Mouse (Mus musculus) megakaryocyte, embryonic 14.5 days (primary cell): ENCODE measurements around the gene Erlec1. TPM values are rescaled to one million over a fixed set of nuclear protein-coding genes. Genes with fewer than 3 reads are reported as not detected.

Experiments used
- H3K27me3 ChIP-seq: replicated peaks from 2 replicates; pipeline ENCODE3; 2012; ENCODE audit warnings: inconsistent platforms
- H3K36me3 ChIP-seq: replicated peaks from 2 replicates; pipeline ENCODE3; 2012; ENCODE audit warnings: low read length, inconsistent platforms, mixed read lengths
- H3K4me1 ChIP-seq: 2 replicates; pipeline ENCODE4 v1.6.1; 2012; ENCODE audit warnings: inconsistent platforms
- H3K4me3 ChIP-seq: replicated peaks from 2 replicates; pipeline ENCODE3; 2012; ENCODE audit warnings: moderate library complexity, mild to moderate bottlenecking, inconsistent platforms
- H3K9me3 ChIP-seq: 2 replicates; pipeline ENCODE4 v1.6.1; 2012; ENCODE audit warnings: inconsistent platforms
- FLI1 ChIP-seq: IDR thresholded peaks from 2 replicates; pipeline ENCODE4 v1.6.1; 2012; ENCODE audit warnings: low read length, inconsistent platforms, mixed read lengths
- GATA1 ChIP-seq: IDR thresholded peaks from 3 replicates; pipeline ENCODE4 v1.6.1; 2012; ENCODE audit warnings: mixed read lengths, low read length, inconsistent platforms, borderline replicate concordance
- polyA plus RNA-seq: library from polyadenylated mRNA; stranded (reverse); fragments of >175 nt; gene quantifications from 2 replicates; pipeline ENCODE4 v1.2.3, GENCODE M21; 2012; ENCODE audit warnings: low replicate concordance; ENCODE audit not compliant: insufficient read depth

Gene Erlec1
- polyA plus RNA-seq, 1 experiment = 41.1 TPM

- H3K9me3 ChIP-seq = no peaks in the 10 kb centered on the region
- TF ChIP-seq FLI1 = no peak
- no peak for TF ChIP-seq GATA1
- H3K4me3 ChIP-seq = peak overlapping the region; percentile 96
- H3K4me1 ChIP-seq = peaks cover 12% of the 10 kb centered on the region; the same call in 1 of the 2 replicates
- H3K27me3 ChIP-seq = no peaks in the 10 kb centered on the region
- peaks cover 45% of the 10 kb centered on the region for H3K36me3 ChIP-seq
Observed at GRCm38 (mm10) chr11:30953469-30954154, 523 bp downstream of the Erlec1 start.

- Histone ChIP-seq H3K27me3 (no peaks in the 10 kb centered on the region), H3K9me3 (no peaks in the 10 kb centered on the region), H3K4me3 (peak overlapping the region; percentile 96), H3K4me1 (peaks cover 12% of the 10 kb centered on the region; the same call in 1 of the 2 replicates), H3K36me3 (peaks cover 53% of the 10 kb centered on the region)
- no peak for TF ChIP-seq FLI1
- no peak for TF ChIP-seq GATA1
Observed at GRCm38 (mm10) chr11:30952829-30953228, 1.3 kb downstream of the Erlec1 start.

DNA sequence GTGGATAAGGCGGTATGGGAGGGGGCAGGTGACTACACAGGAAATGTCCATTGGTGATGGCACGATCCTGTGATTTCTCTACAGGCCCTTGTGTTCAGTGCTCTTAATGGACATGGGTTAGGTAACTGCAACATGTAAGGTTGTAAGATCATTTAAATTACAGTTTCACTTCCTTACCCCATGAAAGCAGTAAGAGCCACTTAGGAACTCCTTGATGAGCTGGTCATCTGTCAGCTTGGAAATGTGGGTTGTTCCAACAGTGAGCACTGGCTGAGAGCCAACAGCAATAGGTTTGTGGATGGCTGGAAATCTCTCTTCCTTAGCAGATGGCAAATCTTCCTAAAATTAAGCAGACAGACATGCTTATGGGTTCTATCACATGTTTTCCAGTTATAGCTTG, 10.6 kb downstream of the Erlec1 start:
- Histone ChIP-seq H3K9me3 (no peaks in the 10 kb centered on the region), H3K4me3 (no peak overlapping the region), H3K4me1 (no peaks in the 10 kb centered on the region), H3K27me3 (no peaks in the 10 kb centered on the region), H3K36me3 (peaks cover 95% of the 10 kb centered on the region)
- TF ChIP-seq GATA1 (no peak), FLI1 (no peak)

DNA sequence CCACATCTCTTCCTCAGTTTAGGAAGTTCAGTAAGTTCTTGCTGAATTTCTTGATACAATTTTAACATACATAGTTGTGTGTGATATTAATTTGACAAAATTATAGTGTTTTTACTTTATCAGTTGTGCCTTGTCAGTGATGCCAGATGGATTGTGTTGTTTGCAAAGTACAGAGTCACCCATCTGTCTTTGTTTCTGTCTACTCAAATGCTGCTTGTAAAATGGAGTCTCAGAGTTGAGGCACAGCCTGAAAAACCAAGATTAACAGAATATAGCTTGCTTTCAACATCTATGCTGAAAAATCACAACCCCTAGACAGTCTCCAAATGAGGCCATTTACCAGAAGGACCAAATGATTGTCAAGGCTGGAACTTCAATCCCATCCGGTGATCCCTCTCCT, 25.6 kb downstream of the Erlec1 start:
- no peak for TF ChIP-seq GATA1
- TF ChIP-seq FLI1 = no peak
- Histone ChIP-seq H3K36me3 (peaks cover 81% of the 10 kb centered on the region), H3K9me3 (no peaks in the 10 kb centered on the region), H3K4me3 (no peak overlapping the region), H3K4me1 (no peaks in the 10 kb centered on the region; the same call in 1 of the 2 replicates), H3K27me3 (no peaks in the 10 kb centered on the region)

GRCm38 (mm10) chr11:30928079-30928478, 26.1 kb downstream of the Erlec1 start:
- Histone ChIP-seq H3K36me3 (peaks cover 83% of the 10 kb centered on the region), H3K9me3 (no peaks in the 10 kb centered on the region), H3K27me3 (no peaks in the 10 kb centered on the region), H3K4me3 (no peak overlapping the region), H3K4me1 (no peaks in the 10 kb centered on the region; the same call in 1 of the 2 replicates)
- no peak for TF ChIP-seq FLI1
- no peak for TF ChIP-seq GATA1

DNA sequence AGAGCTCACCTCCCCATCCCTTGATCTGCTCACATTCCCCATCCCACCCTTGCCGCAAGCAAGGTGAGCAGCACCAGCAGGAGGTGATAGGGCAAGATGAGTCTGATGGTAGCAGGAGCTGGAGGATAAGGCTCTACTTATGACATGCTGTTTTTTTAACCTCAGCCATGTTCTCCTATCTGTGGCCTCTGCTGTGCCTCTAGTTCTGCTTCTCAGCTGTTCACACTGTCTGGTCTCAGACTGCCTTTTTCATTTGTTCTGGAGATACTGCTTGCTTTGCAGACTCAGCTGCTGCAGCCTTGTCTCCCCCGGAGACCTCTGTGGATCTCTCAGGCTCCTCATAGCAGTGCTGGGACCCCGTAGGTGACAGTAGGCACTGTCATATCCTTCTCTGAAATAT, 30.9 kb downstream of the Erlec1 start:
- H3K4me3 ChIP-seq = no peak overlapping the region
- H3K9me3 ChIP-seq = no peaks in the 10 kb centered on the region
- H3K4me1 ChIP-seq = no peaks in the 10 kb centered on the region; the same call in 1 of the 2 replicates
- no peak for TF ChIP-seq FLI1
- TF ChIP-seq GATA1 = no peak
- no peaks in the 10 kb centered on the region for H3K27me3 ChIP-seq
- H3K36me3 ChIP-seq = peaks cover 38% of the 10 kb centered on the region

GRCm38 (mm10) chr11:30920641-30921040, 33.5 kb downstream of the Erlec1 start:
- no peaks in the 10 kb centered on the region for H3K27me3 ChIP-seq
- no peaks in the 10 kb centered on the region for H3K9me3 ChIP-seq
- TF ChIP-seq GATA1 = no peak
- TF ChIP-seq FLI1 = no peak
- H3K4me3 ChIP-seq = no peak overlapping the region
- no peaks in the 10 kb centered on the region; the same call in 1 of the 2 replicates for H3K4me1 ChIP-seq
- peaks cover 14% of the 10 kb centered on the region for H3K36me3 ChIP-seq

GRCm38 (mm10) chr11:30912311-30912710, 41.8 kb downstream of the Erlec1 start:
- no peaks in the 10 kb centered on the region for H3K36me3 ChIP-seq
- 0 out of 2 replicates have a peak, but pooled peaks cover 2% of the 10 kb centered on the region for H3K9me3 ChIP-seq
- H3K4me1 ChIP-seq = no peaks in the 10 kb centered on the region
- TF ChIP-seq FLI1 = no peak
- no peak for TF ChIP-seq GATA1
- no peaks in the 10 kb centered on the region for H3K27me3 ChIP-seq
- H3K4me3 ChIP-seq = no peak overlapping the region

DNA sequence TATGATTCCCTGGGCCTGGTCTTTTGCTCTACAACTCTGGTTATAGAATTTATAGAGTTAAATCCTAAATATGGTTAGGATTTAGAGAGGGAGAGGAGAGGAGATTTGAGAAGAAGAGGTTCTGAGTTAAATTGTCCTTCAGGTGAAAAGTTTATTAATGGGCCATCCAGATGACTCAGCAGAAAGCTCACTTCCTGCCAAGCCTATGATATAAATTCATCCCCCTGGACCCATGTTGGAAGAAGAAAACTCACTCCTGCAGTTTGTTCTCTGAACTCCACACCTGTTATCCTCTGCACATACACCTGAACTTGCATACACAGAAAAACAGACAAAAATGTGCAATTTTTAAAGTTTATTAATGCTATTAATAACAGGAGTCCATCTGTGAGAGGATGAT, 54.8 kb downstream of the Erlec1 start:
- no peaks in the 10 kb centered on the region for H3K4me1 ChIP-seq
- no peaks in the 10 kb centered on the region for H3K9me3 ChIP-seq
- H3K27me3 ChIP-seq = no peaks in the 10 kb centered on the region

GRCm38 (mm10) chr11:30896201-30896600, 57.9 kb downstream of the Erlec1 start:
- Histone ChIP-seq H3K36me3 (no peaks in the 10 kb centered on the region), H3K4me1 (no peaks in the 10 kb centered on the region), H3K4me3 (no peak overlapping the region), H3K27me3 (peaks cover 3% of the 10 kb centered on the region), H3K9me3 (no peaks in the 10 kb centered on the region)
- TF ChIP-seq FLI1 (no peak), GATA1 (no peak)

More for the DNA sequence above, 54.8 kb downstream of the Erlec1 start:
- no peak for TF ChIP-seq FLI1
- no peak for TF ChIP-seq GATA1
- no peak overlapping the region for H3K4me3 ChIP-seq
- no peaks in the 10 kb centered on the region for H3K36me3 ChIP-seq
